Mouse (Mus musculus) neutrophil, adult 59 days (primary cell): ENCODE measurements around the gene Rhot1. TPM values are rescaled to one million over a fixed set of nuclear protein-coding genes. Genes with fewer than 3 reads are reported as not detected.

Experiments
- total RNA-seq, 2 experiments: library from RNA; stranded (reverse); gene quantifications; 1 replicate in 1 of 2; 2 replicates in 1 of 2; pipeline ENCODE4 v1.2.4; 2023

Gene Rhot1
- total RNA-seq: 10 to 100 TPM; 17.1 to 20.0 TPM

GRCm38 (mm10) chr11:80208860-80209800, at the start of gene Rhot1:
Rhot1 (plus strand) TSS chr11:80209019.

DNA sequence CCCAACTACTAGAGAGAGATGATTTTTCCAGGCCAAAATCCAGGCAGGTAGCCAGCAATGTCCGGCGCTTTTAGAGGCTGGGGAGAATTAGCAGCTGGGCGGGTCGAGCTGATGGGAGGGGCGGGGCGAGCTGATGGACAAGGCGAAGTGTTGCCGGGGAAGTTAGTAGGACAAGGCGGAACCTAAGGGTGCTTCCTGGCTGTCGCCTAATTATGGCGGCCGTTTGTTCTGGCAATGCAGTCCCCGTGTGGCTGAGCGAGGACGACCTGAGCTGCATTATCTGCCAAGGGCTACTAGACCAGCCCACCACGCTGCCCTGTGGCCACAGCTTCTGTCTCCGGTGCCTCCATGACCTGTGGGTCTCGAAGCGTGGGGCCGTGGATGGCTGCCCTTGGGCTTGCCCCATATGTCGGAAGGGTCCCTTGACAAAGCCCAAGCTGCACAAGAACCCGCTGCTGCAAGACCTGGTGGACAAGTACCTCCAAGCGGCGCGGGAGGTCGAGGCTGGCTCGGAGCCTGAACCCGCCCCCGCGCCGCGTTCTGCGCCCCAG, 25.0 kb upstream of the Rhot1 start, which contains the start of gene Rnf135:
Rnf135 (plus strand) TSS at position 147 of the 551 bp plus-strand sequence.

GRCm38 (mm10) chr11:80300551-80301315, 91.9 kb downstream of the Rhot1 start, which contains the start of gene Rhbdl3:
Rhbdl3 (plus strand) TSS chr11:80300912.

Other genes starting within 250 kb of the Rhot1 start
- 10 to 100 TPM; 14.6 to 27.0 TPM for gene Utp6, start 246.6 kb upstream of the Rhot1 start, total RNA-seq
- 10 to 100 TPM; 58.3 to 59.6 TPM for gene Suz12, start 215.9 kb upstream of the Rhot1 start, total RNA-seq
- gene Crlf3, start 128.0 kb upstream of the Rhot1 start, total RNA-seq: 100 to 1,000 TPM in 1 of 2 experiments, 10 to 100 TPM in 1; 97.1 to 106 TPM
- 10 to 100 TPM; 12.1 to 12.7 TPM for gene Atad5, start 119.6 kb upstream of the Rhot1 start, total RNA-seq
- 1 to 10 TPM; 3.1 to 3.5 TPM for gene Tefm, start 66.8 kb upstream of the Rhot1 start, total RNA-seq
- gene Adap2, start 54.9 kb upstream of the Rhot1 start, total RNA-seq: 1 to 10 TPM; 3.5 to 4.0 TPM
- 1 to 10 TPM; 6.0 to 7.6 TPM for gene Rnf135, start 25.2 kb upstream of the Rhot1 start, total RNA-seq
- under 1 TPM; 0.09 to 0.44 TPM for gene Rhbdl3, start 91.9 kb downstream of the Rhot1 start, total RNA-seq
- gene 5730455P16Rik, start 169.0 kb downstream of the Rhot1 start, total RNA-seq: 1 to 10 TPM; 5.7 to 7.8 TPM
- 100 to 1,000 TPM; 131 to 134 TPM for gene Zfp207, start 174.3 kb downstream of the Rhot1 start, total RNA-seq
- 10 to 100 TPM; 59.4 to 64.8 TPM for gene Psmd11, start 219.6 kb downstream of the Rhot1 start, total RNA-seq